Mouse (Mus musculus) midbrain, embryonic 13.5 days (tissue): Measurements from ENCODE around the gene Gm10837. TPM values are rescaled to one million over a fixed set of nuclear protein-coding genes. Genes with fewer than 3 reads are reported as not detected.
A peak's percentile ranks its signal among the peaks of the same experiment; 100 is the strongest.
"Not testable (repeated sequence)": the region's sequence is repeated elsewhere in the genome, so short reads cannot be mapped to it uniquely, and the experiment has no call there.

ENCODE experiments used
- ATAC-seq: fragments of 200-750 bp; cut with Nextera tagmentation; 2 replicates; pipeline ENCODE4 v1.8.0; 2017; ENCODE audit warnings: mild to moderate bottlenecking, moderate TSS enrichment, moderate library complexity
- H3K27ac ChIP-seq: fragments of 300-500 bp; sonication (generic); 2 replicates; pipeline ENCODE4 v1.5.1; 2015; ENCODE audit warnings: inconsistent platforms, mild to moderate bottlenecking, moderate library complexity
- H3K27me3 ChIP-seq: fragments of 300-500 bp; sonication (generic); 2 replicates; pipeline ENCODE4 v1.6.1; 2015; ENCODE audit warnings: mild to moderate bottlenecking, inconsistent platforms
- H3K36me3 ChIP-seq: fragments of 300-500 bp; sonication (generic); 2 replicates; pipeline ENCODE4 v1.6.1; 2015; ENCODE audit warnings: mild to moderate bottlenecking, inconsistent platforms
- H3K4me1 ChIP-seq: fragments of 300-500 bp; sonication (generic); replicated peaks from 2 replicates; pipeline ENCODE4 v1.6.1; 2015; ENCODE audit warnings: inconsistent platforms
- H3K4me2 ChIP-seq: fragments of 300-500 bp; sonication (generic); replicated peaks from 2 replicates; pipeline ENCODE4 v1.6.1; 2015; ENCODE audit warnings: moderate library complexity, mild to moderate bottlenecking, inconsistent platforms
- H3K4me3 ChIP-seq: fragments of 300-500 bp; sonication (generic); replicated peaks from 2 replicates; pipeline ENCODE4 v1.5.1; 2015; ENCODE audit warnings: mild to moderate bottlenecking, inconsistent platforms
- H3K9ac ChIP-seq: fragments of 300-500 bp; sonication (generic); replicated peaks from 2 replicates; pipeline ENCODE4 v1.6.1; 2015; ENCODE audit warnings: mild to moderate bottlenecking, inconsistent platforms
- H3K9me3 ChIP-seq: fragments of 300-500 bp; sonication (generic); 2 replicates; pipeline ENCODE4 v1.6.1; 2016; ENCODE audit warnings: mild to moderate bottlenecking, inconsistent platforms
- WGBS: fragments of 180-500 bp; shearing (Covaris S2); methylation state at CpG from one replicate; pipeline ENCODE4 v1.1.7; 2015; 5-methylcytosine and 5-hydroxymethylcytosine counted together
- polyA plus RNA-seq: library from polyadenylated mRNA; unstranded; fragments of >200 nt; fragmentation: Nextera tagmentation; extraction: Ambion mirVana; gene quantifications from 2 replicates; pipeline ENCODE4 v1.2.1, GENCODE M21; 2015

Gm10837 gene
- polyA plus RNA-seq, 1 experiment from 2014 or later = 0.73 TPM

DNA sequence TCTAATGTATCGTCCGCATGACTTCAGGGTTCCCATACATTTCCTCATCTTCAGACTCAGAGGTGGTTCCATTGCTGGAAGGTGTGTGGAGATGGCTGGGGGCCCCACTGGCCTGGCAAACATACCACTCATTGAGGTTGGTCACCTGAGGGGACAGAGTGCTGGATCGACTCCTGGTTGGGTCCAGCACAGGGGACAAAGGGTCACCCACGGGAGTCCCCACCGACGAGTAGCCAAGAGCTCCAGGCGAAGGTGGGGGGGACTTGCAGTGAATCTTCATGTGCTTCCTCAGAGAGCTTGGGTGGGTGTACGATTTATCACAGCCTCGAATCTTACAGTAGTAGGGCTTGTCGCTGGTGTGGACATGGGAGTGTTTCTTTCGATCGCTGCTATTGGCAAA is 31.1 kb upstream of the Gm10837 start:
- peaks cover 73% of the 10 kb centered on the region for H3K27me3 ChIP-seq
- not testable (repeated sequence) for H3K27ac ChIP-seq

DNA sequence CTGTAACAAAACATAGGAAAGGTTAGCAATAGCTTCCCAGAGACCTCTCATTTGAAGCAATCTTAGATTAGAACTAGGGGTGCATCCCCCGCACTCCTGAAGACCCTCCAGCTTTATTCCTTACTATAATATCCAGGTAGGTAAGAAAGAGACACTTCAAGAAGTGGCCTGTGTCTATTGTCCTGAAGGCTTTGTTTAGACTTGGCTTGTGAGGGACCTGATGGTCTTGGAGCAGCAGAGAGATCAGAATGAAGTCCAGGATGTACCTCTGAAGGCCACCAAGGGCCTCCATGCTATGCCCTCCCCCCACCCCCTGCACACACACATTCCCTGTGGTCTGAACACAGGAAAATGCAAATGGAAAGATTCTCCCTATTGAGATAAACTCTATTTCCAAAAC is 30.6 kb upstream of the Gm10837 start:
- Histone ChIP-seq H3K4me1 (peaks cover 29% of the 10 kb centered on the region), H3K27ac (peak overlapping the region; percentile 35; the same call in 1 of the 2 replicates), H3K36me3 (no peaks in the 10 kb centered on the region), H3K4me2 (peak overlapping the region; percentile 47), H3K9ac (peak overlapping the region; percentile 64), H3K27me3 (peaks cover 70% of the 10 kb centered on the region), H3K4me3 (peak overlapping the region; percentile 30), H3K9me3 (no peaks in the 10 kb centered on the region)
- WGBS = 78% methylated on average over 1 of the region's 1 CpGs
- ATAC-seq = no peak

More for the DNA sequence above, 31.1 kb upstream of the Gm10837 start:
- Histone ChIP-seq H3K4me2 (peak overlapping the region; percentile 47), H3K4me1 (peaks cover 27% of the 10 kb centered on the region), H3K9ac (peak overlapping the region; percentile 64; the same call in 1 of the 2 replicates), H3K4me3 (peak overlapping the region; percentile 30)
- WGBS = 67% methylated on average over 12 of the region's 12 CpGs
- H3K9me3 ChIP-seq, ATAC-seq, H3K36me3 ChIP-seq: not testable (repeated sequence)

DNA sequence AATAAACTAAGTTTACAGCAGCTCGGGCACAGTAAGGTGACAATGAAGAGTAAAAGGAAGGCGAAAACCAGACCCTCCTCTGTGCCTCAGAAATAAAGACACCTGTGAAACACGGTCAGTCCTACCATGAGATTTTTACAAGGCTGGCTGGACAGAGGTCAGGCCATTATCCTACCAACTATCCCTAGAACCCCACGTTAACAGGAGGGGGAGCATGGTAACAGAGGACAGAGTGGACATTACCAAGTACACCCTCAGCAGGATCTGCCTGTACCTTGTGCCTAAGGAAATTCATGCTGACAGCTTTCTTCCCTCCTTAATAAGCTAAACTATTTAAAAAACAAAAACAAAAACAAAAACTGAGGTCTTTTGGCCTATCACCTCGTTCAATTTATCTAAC is 30.2 kb upstream of the Gm10837 start:
- H3K4me2 ChIP-seq = peak overlapping the region; percentile 47
- H3K9me3 ChIP-seq = no peaks in the 10 kb centered on the region
- H3K27ac ChIP-seq = peak overlapping the region; percentile 35
- ATAC-seq = no peak
- peak overlapping the region; percentile 30 for H3K4me3 ChIP-seq
- H3K4me1 ChIP-seq = peaks cover 33% of the 10 kb centered on the region
- no peaks in the 10 kb centered on the region for H3K36me3 ChIP-seq
- peak overlapping the region; percentile 64 for H3K9ac ChIP-seq
- peaks cover 70% of the 10 kb centered on the region for H3K27me3 ChIP-seq
- WGBS = 48% methylated on average over 5 of the region's 5 CpGs

DNA sequence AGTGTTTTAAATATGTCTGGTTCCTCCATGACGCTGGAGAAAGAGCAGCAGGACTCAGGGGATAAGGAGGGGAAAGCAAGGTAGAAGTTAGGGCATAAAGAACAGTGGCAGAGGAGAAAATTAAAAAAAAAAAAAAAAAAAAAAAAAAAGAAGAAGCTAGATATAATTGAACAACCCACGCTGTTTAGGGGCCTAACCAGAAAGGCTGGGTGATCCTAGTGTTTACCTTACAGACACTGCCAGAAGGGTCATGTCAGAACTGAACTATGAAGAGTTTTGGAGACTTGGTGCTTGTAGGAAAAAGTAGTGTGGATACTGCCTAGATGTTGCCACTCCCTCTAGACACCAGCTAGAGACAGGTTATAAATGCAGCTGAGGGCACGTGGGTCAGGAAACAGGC is 28.9 kb upstream of the Gm10837 start:
- Histone ChIP-seq H3K4me1 (peaks cover 32% of the 10 kb centered on the region), H3K36me3 (no peaks in the 10 kb centered on the region), H3K9me3 (no peaks in the 10 kb centered on the region), H3K9ac (peak overlapping the region; percentile 80), H3K4me3 (peak overlapping the region; percentile 65), H3K27ac (peak overlapping the region; percentile 95), H3K27me3 (peaks cover 70% of the 10 kb centered on the region), H3K4me2 (peak overlapping the region; percentile 70)
- ATAC-seq = no peak
- 22% methylated on average over 3 of the region's 3 CpGs for WGBS

DNA sequence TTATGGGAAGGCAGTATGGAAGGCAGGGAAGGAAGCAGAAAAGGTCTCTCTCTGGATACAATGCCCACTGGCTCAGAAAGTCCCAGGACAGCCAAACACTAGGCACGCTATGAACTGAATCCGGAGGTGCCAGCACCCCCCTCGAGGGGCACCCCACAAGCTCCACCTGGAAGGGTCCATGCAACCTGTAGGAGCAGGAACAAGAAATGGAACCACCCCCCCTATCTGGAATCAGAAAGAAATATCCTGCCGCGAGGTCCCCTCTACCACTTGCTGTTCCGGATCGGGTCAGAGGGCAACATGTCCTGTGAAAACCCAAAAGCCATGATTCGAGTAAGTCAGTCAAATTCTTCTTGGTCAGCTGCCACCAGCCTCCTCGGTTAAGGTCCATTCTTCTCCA is 28.4 kb upstream of the Gm10837 start:
- peaks cover 74% of the 10 kb centered on the region for H3K27me3 ChIP-seq
- no peaks in the 10 kb centered on the region for H3K9me3 ChIP-seq
- peak overlapping the region; percentile 80 for H3K9ac ChIP-seq
- 10% methylated on average over 9 of the region's 9 CpGs for WGBS
- peaks cover 32% of the 10 kb centered on the region for H3K4me1 ChIP-seq
- peak overlapping the region; percentile 65 for H3K4me3 ChIP-seq
- H3K4me2 ChIP-seq = peak overlapping the region; percentile 70
- peak overlapping the region; percentile 95 for H3K27ac ChIP-seq
- no peak for ATAC-seq
- H3K36me3 ChIP-seq = no peaks in the 10 kb centered on the region

DNA sequence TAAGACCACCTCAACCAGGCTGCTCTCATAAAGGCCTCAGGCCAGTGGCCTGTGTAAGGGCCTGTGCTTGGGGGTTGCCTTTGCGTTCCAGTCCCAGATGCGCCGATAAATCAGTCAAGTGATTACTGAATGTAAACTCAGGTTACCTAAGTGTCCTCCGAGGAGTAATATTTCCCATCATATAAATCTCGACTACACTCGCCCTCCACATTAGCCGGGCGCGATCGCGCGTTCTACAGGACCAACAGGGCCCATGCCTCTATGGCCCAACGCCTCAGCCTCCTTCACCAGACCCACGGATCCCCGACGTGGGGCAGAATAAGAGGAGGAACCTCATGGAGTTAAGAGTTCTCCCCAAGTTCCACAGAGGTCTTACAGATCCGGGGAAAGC is 27.7 kb upstream of the Gm10837 start:
- Histone ChIP-seq H3K4me1 (peaks cover 32% of the 10 kb centered on the region), H3K9ac (peak overlapping the region; percentile 80), H3K27me3 (peaks cover 80% of the 10 kb centered on the region), H3K4me3 (peak overlapping the region; percentile 65), H3K27ac (peak overlapping the region; percentile 95), H3K4me2 (peak overlapping the region; percentile 70), H3K36me3 (no peaks in the 10 kb centered on the region), H3K9me3 (no peaks in the 10 kb centered on the region)
- WGBS = 5% methylated on average over 17 of the region's 17 CpGs
- no peak for ATAC-seq

DNA sequence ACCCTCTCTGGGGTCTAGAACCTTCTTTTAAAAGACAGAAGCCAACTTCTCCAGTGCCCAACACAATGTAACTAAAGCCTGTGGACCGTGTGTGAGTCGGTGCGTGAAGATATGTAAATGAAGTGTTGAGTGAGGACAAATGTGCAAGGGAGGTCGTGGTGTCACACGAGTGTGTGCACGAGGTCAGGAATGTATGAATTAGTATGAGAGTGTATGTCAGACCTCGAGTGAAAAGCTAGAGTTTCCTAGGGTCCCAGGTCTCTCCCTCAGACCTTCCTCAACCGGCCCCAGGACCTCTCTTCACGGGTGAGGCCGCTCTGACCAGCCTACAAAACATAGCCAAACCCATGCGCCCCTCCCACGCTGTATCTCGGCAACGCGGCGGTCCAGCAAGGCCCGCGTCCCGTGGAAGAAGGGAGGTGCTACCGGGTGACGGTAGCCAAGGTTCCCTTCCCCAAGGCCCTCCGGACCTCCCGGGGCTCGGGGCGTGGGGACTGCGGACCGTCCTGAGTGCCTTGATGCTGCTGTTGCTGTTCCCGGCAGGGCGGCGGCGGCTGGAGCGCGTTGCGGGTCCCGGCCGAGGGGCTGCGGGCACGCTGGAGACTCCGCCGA is 27.2 kb upstream of the Gm10837 start:
- peak overlapping the region; percentile 80 for H3K9ac ChIP-seq
- peak overlapping the region; percentile 65 for H3K4me3 ChIP-seq
- H3K9me3 ChIP-seq = no peaks in the 10 kb centered on the region
- H3K27ac ChIP-seq = peak overlapping the region; percentile 95
- no peak for ATAC-seq
- WGBS = under 1% methylated on average over 34 of the region's 40 CpGs
- H3K36me3 ChIP-seq = no peaks in the 10 kb centered on the region
- peaks cover 83% of the 10 kb centered on the region for H3K27me3 ChIP-seq
- H3K4me2 ChIP-seq = peak overlapping the region; percentile 70
- peaks cover 32% of the 10 kb centered on the region for H3K4me1 ChIP-seq

DNA sequence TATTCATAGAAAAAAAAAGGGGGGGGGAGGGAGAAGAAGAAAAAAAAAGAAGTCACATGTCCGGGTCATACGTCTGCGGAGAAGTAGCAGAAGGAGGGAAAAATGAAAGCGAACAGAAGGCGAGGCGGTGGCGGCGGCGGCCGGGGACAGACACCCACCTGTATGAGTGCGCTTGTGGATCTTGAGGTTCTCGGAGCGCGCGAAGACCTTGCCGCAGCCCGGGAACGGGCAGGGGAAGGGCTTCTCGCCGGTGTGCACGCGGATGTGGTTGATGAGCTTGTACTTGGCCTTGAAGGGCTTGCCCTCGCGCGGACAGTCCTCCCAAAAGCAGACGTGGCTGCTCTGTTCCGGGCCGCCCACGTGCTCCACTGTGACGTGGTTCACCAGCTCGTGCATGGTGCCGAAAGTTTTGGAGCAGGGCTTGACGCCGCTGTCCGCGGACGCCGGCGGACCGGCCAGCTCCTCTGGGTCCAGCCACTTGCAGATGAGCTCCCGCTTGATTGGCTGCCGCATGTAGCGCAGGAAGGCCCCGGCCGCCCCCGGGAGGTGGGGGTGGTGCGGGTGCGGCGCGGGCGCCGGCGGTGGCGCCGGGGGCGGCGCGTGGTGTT is 26.5 kb upstream of the Gm10837 start:
- H3K9me3 ChIP-seq, H3K36me3 ChIP-seq: not testable (repeated sequence)
- Histone ChIP-seq H3K4me3 (peak overlapping the region; percentile 65), H3K4me2 (peak overlapping the region; percentile 70), H3K27me3 (peaks cover 84% of the 10 kb centered on the region), H3K9ac (peak overlapping the region; percentile 80), H3K4me1 (peaks cover 37% of the 10 kb centered on the region), H3K27ac (peak overlapping the region; percentile 95)
- ATAC-seq = peak; percentile 34
- 2% methylated on average over 58 of the region's 58 CpGs for WGBS

DNA sequence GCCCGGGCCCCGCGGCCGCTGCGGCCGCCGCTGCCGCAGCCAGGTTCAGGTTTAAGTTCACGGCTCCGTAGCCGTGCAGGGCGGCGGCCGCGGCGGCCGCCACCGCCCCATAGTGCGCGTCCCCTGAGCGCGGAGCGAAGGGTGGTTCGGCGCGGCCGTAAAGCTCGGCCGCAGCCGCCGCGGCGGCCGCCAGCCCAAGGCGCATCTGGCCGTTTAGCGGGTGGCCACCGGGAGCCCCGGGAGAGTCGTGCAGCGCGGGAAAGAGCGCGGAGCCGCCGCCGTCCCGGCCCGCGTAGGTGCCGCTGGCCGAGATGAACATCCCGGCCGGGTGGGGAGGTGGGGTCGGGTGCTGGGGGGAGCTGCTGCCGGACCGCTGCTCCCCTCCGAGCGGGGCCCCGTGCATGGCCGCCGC is 26.0 kb upstream of the Gm10837 start:
- Histone ChIP-seq H3K36me3 (no peaks in the 10 kb centered on the region), H3K4me2 (peak overlapping the region; percentile 70), H3K4me1 (peaks cover 37% of the 10 kb centered on the region), H3K27ac (peak overlapping the region; percentile 95), H3K27me3 (peaks cover 89% of the 10 kb centered on the region), H3K4me3 (peak overlapping the region; percentile 65), H3K9me3 (no peaks in the 10 kb centered on the region), H3K9ac (peak overlapping the region; percentile 80)
- 0% methylated on average over 29 of the region's 62 CpGs for WGBS
- peak; percentile 12 for ATAC-seq

DNA sequence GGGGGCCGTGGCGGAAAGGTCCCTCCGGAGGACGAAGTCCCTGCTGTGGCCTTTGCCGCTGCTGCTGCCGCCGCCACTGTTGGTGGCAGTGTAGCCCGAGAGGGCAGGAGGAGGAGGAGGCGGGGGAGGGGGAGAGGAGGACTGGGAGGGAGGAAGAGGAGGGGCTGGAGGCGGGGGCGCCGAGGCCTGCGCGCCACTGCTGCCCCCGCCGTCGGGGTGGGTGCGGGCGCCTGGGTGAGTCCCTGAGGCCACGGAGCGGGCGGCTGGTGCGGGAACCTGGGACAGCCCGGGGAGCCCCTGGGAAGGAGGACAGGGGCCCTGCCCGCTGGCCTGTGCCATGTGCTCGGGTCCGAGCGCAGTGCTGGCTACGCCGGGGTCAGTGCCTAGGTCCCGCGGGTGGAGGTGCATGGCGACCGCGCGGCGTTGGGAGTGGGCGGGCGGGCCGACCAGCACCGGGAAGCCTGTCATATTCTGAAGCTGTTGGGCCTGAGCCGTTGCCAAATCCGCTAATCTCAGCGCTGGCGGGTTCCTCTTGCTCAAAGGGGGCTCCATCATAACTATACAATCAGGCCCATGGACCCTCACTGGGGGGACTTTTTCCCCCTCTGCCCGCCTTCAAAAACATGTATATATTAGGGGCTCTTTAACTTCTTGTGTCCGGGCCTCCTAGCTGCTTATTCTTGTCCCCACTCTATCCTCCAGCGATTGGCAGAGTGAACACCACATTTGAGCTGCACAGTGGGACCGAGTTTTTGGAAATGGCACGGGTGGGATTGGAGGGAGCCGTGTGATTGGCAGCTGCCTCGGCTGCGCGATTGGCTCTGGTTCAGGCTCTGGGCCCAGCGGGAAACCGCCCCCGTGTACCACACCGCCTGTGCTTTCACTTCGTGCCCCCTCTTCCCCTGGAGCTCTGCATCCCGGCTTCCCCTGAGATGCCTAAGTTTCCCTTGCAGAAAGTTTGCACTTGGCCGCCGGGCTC is 25.3 kb upstream of the Gm10837 start, which contains the start of gene Zic5:
Zic5 (minus strand) TSS at position 915 of the 979 bp plus-strand sequence.
- H3K4me2 ChIP-seq = peak within 1 kb of the TSS; percentile 70
- peaks cover 37% of the 10 kb centered on the region for H3K4me1 ChIP-seq
- H3K27ac ChIP-seq = peak within 1 kb of the TSS; percentile 95
- peak within 1 kb of the TSS; percentile 65 for H3K4me3 ChIP-seq
- peaks cover 91% of the 10 kb centered on the region for H3K27me3 ChIP-seq
- WGBS = under 1% methylated on average over 46 of the region's 62 CpGs
- peak within 1 kb of the TSS; percentile 80 for H3K9ac ChIP-seq
- ATAC-seq = peak; percentile 83
- no peaks in the 10 kb centered on the region for H3K36me3 ChIP-seq
- no peaks in the 10 kb centered on the region for H3K9me3 ChIP-seq

DNA sequence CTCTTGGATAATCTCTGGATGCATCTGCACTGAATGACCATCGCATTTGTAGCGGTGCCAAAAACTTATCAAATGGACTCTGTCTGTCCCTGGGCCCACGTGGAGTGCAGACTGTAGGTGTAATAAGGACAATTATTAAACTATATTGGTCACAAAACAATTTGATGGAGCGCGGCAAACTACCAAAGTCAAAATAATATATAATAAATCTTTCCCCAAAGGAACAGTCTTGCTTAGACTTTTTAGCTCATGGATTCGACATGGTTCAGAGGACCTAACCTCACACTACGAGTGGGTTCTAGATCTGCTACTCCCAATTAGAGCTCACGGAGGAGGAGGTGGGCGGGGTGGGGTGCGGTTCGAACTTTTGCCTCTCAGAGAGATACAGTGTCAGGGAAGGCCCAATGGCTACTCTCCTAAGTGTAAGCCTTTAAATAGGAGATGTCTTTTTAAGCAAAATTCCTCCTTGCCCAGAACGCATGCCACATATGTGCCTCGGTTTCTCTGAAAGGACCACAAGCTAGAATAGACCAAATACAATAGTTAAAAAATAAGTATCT is 24.4 kb upstream of the Gm10837 start:
- 24% methylated on average over 13 of the region's 13 CpGs for WGBS
- Histone ChIP-seq H3K4me2 (peak overlapping the region; percentile 70), H3K4me1 (peaks cover 37% of the 10 kb centered on the region), H3K27ac (peak overlapping the region; percentile 95), H3K9me3 (no peaks in the 10 kb centered on the region), H3K4me3 (peak overlapping the region; percentile 65), H3K9ac (peak overlapping the region; percentile 80; the same call in 1 of the 2 replicates), H3K27me3 (peaks cover 94% of the 10 kb centered on the region), H3K36me3 (no peaks in the 10 kb centered on the region)
- no peak for ATAC-seq
